Mouse (Mus musculus) small intestine, adult 2 months (tissue): ENCODE measurements around the gene Hacd3. TPM values are rescaled to one million over a fixed set of nuclear protein-coding genes. Genes with fewer than 3 reads are reported as not detected.

Experiments
- H3K27ac ChIP-seq: fragments of 200-500 bp; 2 replicates; pipeline ENCODE4 v1.5.1; 2012; ENCODE audit warnings: low read depth, low read length, control low read depth, inconsistent platforms; ENCODE audit not compliant: insufficient read depth
- H3K27me3 ChIP-seq: fragments of 200-500 bp; 2 replicates; pipeline ENCODE4 v1.6.1; 2012; ENCODE audit warnings: mild to moderate bottlenecking, moderate library complexity, low read length, inconsistent platforms; ENCODE audit not compliant: control insufficient read depth, insufficient read depth
- H3K36me3 ChIP-seq: fragments of 200-500 bp; 2 replicates; pipeline ENCODE4 v1.6.1; 2012; ENCODE audit warnings: mild to moderate bottlenecking, low read length, control low read depth, inconsistent platforms; ENCODE audit not compliant: control insufficient read depth, insufficient read depth
- H3K4me1 ChIP-seq: fragments of 200-500 bp; 2 replicates; pipeline ENCODE4 v1.6.1; 2012; ENCODE audit warnings: low read length, inconsistent platforms, mixed read lengths; ENCODE audit not compliant: control insufficient read depth, insufficient read depth, insufficient read length
- H3K4me3 ChIP-seq: fragments of 200-500 bp; 2 replicates; pipeline ENCODE4 v1.5.1; 2012; ENCODE audit warnings: low read depth, mild to moderate bottlenecking, control low read depth, inconsistent platforms, low read length, moderate library complexity
- CTCF ChIP-seq: fragments of 200-500 bp; IDR thresholded peaks from 2 replicates; pipeline ENCODE4 v1.5.1; 2012; ENCODE audit warnings: low read depth, mild to moderate bottlenecking, control low read depth, inconsistent platforms, low read length, moderate library complexity, mixed read lengths; ENCODE audit not compliant: insufficient replicate concordance, insufficient read length; ENCODE audit errors: extremely low read depth
- POLR2A ChIP-seq: fragments of 200-500 bp; IDR thresholded peaks from 2 replicates; pipeline ENCODE4 v1.6.1; 2012; ENCODE audit warnings: low read depth, mild to moderate bottlenecking, control low read depth, inconsistent platforms, low read length, moderate library complexity
- WGBS: fragments of 180-500 bp; shearing (Covaris S2); methylation state at CpG from one replicate; pipeline ENCODE4 v1.1.7; 2018; 5-methylcytosine and 5-hydroxymethylcytosine counted together
- polyA plus RNA-seq: library from polyadenylated mRNA; depleted of rRNA; stranded (reverse); fragments of >200 nt; gene quantifications from 2 replicates; pipeline ENCODE4 v1.2.3, GENCODE M21; 2012; rRNA removed

The Hacd3 gene
- polyA plus RNA-seq, result 12.6 and 17.2 TPM in 2 replicates

DNA sequence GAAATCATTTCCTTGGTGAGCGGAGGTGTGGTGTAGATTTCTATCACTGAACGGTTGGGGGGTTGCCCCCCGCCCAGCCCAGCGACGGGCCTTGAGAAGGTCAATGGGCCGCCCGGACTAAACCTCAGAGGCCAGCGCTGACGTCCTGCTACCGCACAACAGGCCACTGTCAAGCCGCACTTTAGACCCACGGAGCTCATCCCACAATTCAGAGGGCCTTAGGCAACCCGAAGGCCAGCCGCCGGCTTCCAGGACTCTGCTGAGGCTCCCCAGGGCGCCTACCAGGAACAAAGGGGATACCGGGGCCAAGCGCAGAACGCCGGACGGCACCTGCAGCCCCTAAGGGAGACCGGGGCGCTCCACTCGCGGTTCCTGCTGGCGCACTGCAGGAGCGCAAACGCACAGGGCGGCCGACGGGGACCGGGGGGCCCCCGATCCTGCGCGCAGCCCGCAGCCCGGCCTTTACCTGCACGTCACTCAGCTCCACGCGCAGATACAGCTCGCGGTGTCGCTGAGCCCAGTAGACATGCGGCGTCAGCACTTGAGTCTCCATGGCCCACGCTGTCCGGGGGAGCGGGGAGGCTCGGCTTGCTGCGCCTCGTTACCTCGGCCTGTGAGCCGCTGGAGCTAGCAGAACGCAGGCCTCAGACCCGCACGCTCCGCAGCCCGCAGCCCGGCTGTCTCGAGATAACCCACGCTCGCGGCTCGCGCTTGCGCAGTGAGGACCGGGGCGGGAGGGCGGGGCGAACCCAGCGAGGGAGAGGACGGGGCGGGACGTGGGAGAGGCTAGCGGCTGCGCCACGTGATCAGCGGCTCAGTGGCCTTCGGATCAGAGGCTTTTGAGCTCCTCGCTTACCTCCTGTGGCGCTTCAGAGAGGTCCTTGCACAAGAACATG is at the start of gene Hacd3:
Hacd3 (minus strand) TSS at position 703 of the 896 bp plus-strand sequence.
- peak; percentile 80 for TF ChIP-seq POLR2A
- TF ChIP-seq CTCF, result no peak
- under 1% methylated on average over 81 of the region's 81 CpGs for WGBS

DNA sequence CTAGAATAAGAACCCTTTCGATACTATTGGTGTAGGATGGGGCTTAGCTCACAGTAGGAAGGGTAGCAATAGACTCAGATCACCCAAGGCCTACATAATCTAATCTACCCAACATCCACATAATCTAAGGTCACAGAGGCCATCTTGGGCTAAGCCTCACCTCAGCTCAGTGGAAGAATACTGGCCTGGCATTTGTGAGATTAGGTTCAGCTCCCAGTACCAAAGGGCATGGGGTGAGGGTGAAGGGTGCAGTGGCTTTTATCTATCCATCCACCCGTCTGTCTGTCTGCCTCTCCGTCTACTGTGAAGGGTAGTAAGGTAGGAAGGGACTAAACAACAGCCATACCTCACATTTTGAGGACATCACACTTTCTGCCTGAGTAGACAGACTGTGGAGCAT is 49.1 kb upstream of the Hacd3 start:
- TF ChIP-seq CTCF (no peak), POLR2A (no peak)

More for the DNA sequence above, at the start of gene Hacd3:
- peaks cover 23% of the 10 kb centered on the region for H3K4me1 ChIP-seq
- no peaks in the 10 kb centered on the region for H3K27me3 ChIP-seq
- H3K36me3 ChIP-seq, result no peaks in the 10 kb centered on the region
- peak within 1 kb of the TSS; percentile 84 for H3K4me3 ChIP-seq
- H3K27ac ChIP-seq, result peak within 1 kb of the TSS; percentile 87

DNA sequence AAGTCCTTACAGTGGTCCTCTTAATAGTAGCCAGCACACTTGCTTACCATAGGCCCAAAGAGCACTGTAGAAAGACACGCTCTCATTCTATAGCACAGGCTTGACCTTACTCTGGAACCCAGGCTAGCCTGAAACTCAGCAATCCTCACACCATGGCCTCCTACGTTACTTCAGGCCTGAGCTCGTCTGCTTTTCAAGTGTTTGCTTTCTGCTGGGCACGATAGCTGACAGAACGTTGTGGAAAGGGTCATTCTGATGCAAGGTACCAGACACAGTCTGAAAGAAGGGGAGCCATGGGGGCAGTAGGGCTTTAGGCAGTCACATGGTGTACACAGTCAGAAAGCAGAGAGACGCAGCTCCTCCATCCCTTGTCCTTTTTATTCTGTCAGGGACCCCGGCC is 42.8 kb upstream of the Hacd3 start:
- H3K27me3 ChIP-seq, result no peaks in the 10 kb centered on the region
- H3K4me3 ChIP-seq, result no peak overlapping the region
- WGBS, result 93% methylated on average over 7 of the region's 7 CpGs
- H3K4me1 ChIP-seq, result no peaks in the 10 kb centered on the region
- H3K27ac ChIP-seq, result no peak overlapping the region
- H3K36me3 ChIP-seq, result peaks cover 78% of the 10 kb centered on the region
- TF ChIP-seq POLR2A, result no peak
- TF ChIP-seq CTCF, result no peak

More for the DNA sequence above, 49.1 kb upstream of the Hacd3 start:
- H3K4me1 ChIP-seq, result no peaks in the 10 kb centered on the region
- WGBS, result 76% methylated on average over 3 of the region's 3 CpGs
- no peaks in the 10 kb centered on the region for H3K27me3 ChIP-seq
- H3K36me3 ChIP-seq, result peaks cover 56% of the 10 kb centered on the region
- H3K4me3 ChIP-seq, result no peak overlapping the region
- no peak overlapping the region for H3K27ac ChIP-seq

DNA sequence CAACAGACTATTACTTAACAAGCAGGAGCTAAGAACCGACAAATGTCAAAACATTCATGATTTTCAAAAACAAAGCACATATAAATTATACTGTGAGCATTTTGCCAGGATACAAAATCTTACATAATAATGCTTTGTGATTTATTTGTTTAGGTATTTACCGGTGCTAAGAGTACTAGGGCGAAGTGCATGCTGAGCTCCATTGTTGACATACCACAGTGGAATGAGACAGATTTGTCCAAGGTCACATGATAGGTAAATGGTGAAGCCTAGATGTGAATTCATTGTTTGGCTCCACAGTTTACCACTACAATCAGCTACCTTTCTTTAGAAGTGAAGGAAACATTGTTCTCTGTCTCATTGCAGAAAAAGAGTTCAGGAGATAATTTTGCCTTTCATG is 29.5 kb upstream of the Hacd3 start:
- 83% methylated on average over 3 of the region's 3 CpGs for WGBS
- H3K4me1 ChIP-seq, result no peaks in the 10 kb centered on the region
- no peak overlapping the region for H3K4me3 ChIP-seq
- no peak overlapping the region for H3K27ac ChIP-seq
- H3K36me3 ChIP-seq, result peaks cover 73% of the 10 kb centered on the region
- TF ChIP-seq POLR2A (no peak), CTCF (no peak)
- H3K27me3 ChIP-seq, result no peaks in the 10 kb centered on the region

DNA sequence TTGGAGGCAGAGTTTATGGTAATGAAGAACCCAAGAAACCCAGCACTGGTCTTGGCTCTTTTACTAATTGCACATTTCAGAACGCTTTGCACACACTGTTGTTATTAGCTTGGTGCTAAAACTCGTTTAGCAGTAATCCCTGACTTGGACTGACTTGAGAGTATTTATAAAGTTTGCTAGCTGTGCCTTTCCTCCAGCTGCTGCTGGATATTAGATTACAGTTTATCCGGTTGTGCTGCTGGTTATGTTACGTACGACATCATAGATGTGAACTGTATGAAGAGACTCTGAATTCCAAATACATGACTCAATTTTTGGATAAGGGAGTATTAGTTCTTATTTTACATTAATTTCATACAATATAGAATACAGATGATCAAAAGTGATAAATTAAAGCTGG is 27.9 kb upstream of the Hacd3 start:
- Histone ChIP-seq H3K4me3 (no peak overlapping the region), H3K27ac (no peak overlapping the region), H3K27me3 (no peaks in the 10 kb centered on the region), H3K4me1 (no peaks in the 10 kb centered on the region), H3K36me3 (peaks cover 73% of the 10 kb centered on the region)
- TF ChIP-seq POLR2A (no peak), CTCF (no peak)
- 93% methylated on average over 5 of the region's 5 CpGs for WGBS

DNA sequence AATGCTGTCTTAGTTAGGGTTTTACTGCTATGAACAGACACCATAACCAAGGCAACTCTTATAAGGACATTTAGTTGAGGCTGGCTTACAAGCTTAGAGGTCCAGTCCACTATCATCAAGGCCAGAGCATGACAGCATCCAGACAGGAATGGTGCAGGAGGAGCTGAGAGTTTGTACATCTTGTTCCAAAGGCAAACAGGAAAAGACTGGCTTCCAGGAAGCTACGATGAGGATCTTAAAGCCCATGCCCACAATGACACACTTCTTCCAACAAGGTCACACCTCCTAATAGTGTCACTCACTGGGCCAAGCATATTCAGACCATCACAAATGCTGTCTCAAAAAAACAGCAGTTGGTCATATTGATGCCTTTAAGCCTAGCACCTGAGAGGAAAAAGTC is 25.5 kb upstream of the Hacd3 start:
- H3K4me1 ChIP-seq, result no peaks in the 10 kb centered on the region
- no peak overlapping the region for H3K4me3 ChIP-seq
- no peaks in the 10 kb centered on the region for H3K27me3 ChIP-seq
- H3K27ac ChIP-seq, result no peak overlapping the region
- TF ChIP-seq POLR2A, result no peak
- 74% methylated on average over 1 of the region's 1 CpGs for WGBS
- H3K36me3 ChIP-seq, result peaks cover 76% of the 10 kb centered on the region

DNA sequence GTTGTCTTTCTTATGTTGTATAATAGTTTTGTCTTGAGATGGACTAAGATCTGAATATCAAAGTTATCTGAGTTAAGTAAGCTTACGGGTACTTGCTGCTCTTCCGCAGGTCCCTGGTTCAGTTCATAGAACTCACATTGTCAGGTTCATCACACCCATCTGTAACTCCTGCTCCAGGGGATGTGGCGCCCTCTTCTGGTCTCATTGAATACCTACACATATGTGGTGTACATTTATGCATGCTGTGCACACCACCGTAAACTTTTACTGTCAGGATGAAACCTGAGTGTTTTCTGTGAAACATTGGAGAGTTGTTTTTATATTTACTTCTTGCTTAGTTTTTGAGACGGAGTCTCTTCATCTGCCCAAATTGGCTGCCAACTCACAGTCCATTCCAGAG is 19.9 kb upstream of the Hacd3 start:
- Histone ChIP-seq H3K27me3 (no peaks in the 10 kb centered on the region), H3K36me3 (peaks cover 68% of the 10 kb centered on the region)
- WGBS, result 98% methylated on average over 5 of the region's 5 CpGs

More for the DNA sequence above, 19.9 kb upstream of the Hacd3 start:
- no peak overlapping the region for H3K4me3 ChIP-seq
- no peak overlapping the region for H3K27ac ChIP-seq
- TF ChIP-seq CTCF (no peak), POLR2A (no peak)
- no peaks in the 10 kb centered on the region for H3K4me1 ChIP-seq
